Mouse (Mus musculus) hindbrain, embryonic 16.5 days (tissue): Measurements from ENCODE around the gene Adprhl2. TPM values are rescaled to one million over a fixed set of nuclear protein-coding genes. Genes with fewer than 3 reads are reported as not detected.
A peak's percentile ranks its signal among the peaks of the same experiment; 100 is the strongest.

Experiments used
- ATAC-seq: fragments of 200-750 bp; cut with Nextera tagmentation; 2 replicates; pipeline ENCODE4 v1.8.0; 2017; ENCODE audit warnings: moderate TSS enrichment, moderate library complexity
- H3K27ac ChIP-seq: fragments of 300-500 bp; sonication (generic); 2 replicates; pipeline ENCODE4 v1.5.1; 2014; ENCODE audit warnings: low read depth, mild to moderate bottlenecking, control low read depth, low read length, moderate library complexity
- H3K27me3 ChIP-seq: fragments of 300-500 bp; sonication (generic); replicated peaks from 2 replicates; pipeline ENCODE4 v1.6.1; 2014; ENCODE audit warnings: low read length; ENCODE audit not compliant: control insufficient read depth, insufficient read depth
- H3K36me3 ChIP-seq: fragments of 300-500 bp; sonication (generic); 2 replicates; pipeline ENCODE4 v1.6.1; 2014; ENCODE audit warnings: mild to moderate bottlenecking, low read length, moderate library complexity, mixed read lengths; ENCODE audit not compliant: control insufficient read depth, insufficient read depth
- H3K4me1 ChIP-seq: fragments of 300-500 bp; sonication (generic); 2 replicates; pipeline ENCODE4 v1.6.1; 2014; ENCODE audit warnings: low read depth, low read length; ENCODE audit not compliant: control insufficient read depth, insufficient read depth
- H3K4me2 ChIP-seq: fragments of 300-500 bp; sonication (generic); 2 replicates; pipeline ENCODE4 v1.6.1; 2014; ENCODE audit warnings: mild to moderate bottlenecking, low read length, control low read depth, moderate library complexity
- H3K4me3 ChIP-seq: fragments of 300-500 bp; sonication (generic); 2 replicates; pipeline ENCODE4 v1.5.1; 2014; ENCODE audit warnings: mild to moderate bottlenecking, low read length, control low read depth, moderate library complexity
- H3K9ac ChIP-seq: fragments of 300-500 bp; sonication (generic); 2 replicates; pipeline ENCODE4 v1.6.1; 2014; ENCODE audit warnings: low read depth, mild to moderate bottlenecking, control low read depth, low read length, moderate library complexity
- H3K9me3 ChIP-seq: fragments of 300-500 bp; sonication (generic); 2 replicates; pipeline ENCODE4 v1.6.1; 2014; ENCODE audit warnings: mild to moderate bottlenecking, low read length, moderate library complexity; ENCODE audit not compliant: control insufficient read depth
- WGBS: fragments of 180-500 bp; shearing (Covaris S2); extraction: QIAGEN DNeasy Blood & Tissue Kit; methylation state at CpG from one replicate; pipeline ENCODE4 v1.1.7; 2014; 5-methylcytosine and 5-hydroxymethylcytosine counted together
- polyA plus RNA-seq: library from polyadenylated mRNA; unstranded; fragments of >200 nt; fragmentation: Nextera tagmentation; extraction: Ambion mirVana; gene quantifications from 2 replicates; pipeline ENCODE4 v1.2.1, GENCODE M21; 2015

Adprhl2 gene
- polyA plus RNA-seq, 1 experiment from 2014 or later: 84.1 TPM

- Histone ChIP-seq H3K9me3 (peaks cover 4% of the 10 kb centered on the region; the same call in 1 of the 2 replicates), H3K4me2 (no peak overlapping the region), H3K4me3 (no peak overlapping the region), H3K27ac (no peak overlapping the region), H3K9ac (no peak overlapping the region), H3K36me3 (no peaks in the 10 kb centered on the region), H3K4me1 (peaks cover 4% of the 10 kb centered on the region), H3K27me3 (peaks cover 17% of the 10 kb centered on the region)
- WGBS: 71% methylated on average over 9 of the region's 9 CpGs
- no peak for ATAC-seq
Measured at GRCm38 (mm10) chr4:126281706-126282105, 39.8 kb downstream of the Adprhl2 start.

GRCm38 (mm10) chr4:126278961-126279360, 42.5 kb downstream of the Adprhl2 start:
- Histone ChIP-seq H3K36me3 (peaks cover 8% of the 10 kb centered on the region), H3K9me3 (no peaks in the 10 kb centered on the region), H3K4me3 (no peak overlapping the region), H3K9ac (no peak overlapping the region), H3K4me2 (no peak overlapping the region), H3K27me3 (peaks cover under 1% of the 10 kb centered on the region; the same call in 1 of the 2 replicates), H3K4me1 (no peaks in the 10 kb centered on the region; the same call in 1 of the 2 replicates), H3K27ac (no peak overlapping the region)
- 56% methylated on average over 9 of the region's 9 CpGs for WGBS
- no peak for ATAC-seq

- no peak for ATAC-seq
- H3K27ac ChIP-seq: no peak overlapping the region
Measured at GRCm38 (mm10) chr4:126278565-126278915, 43.0 kb downstream of the Adprhl2 start.

GRCm38 (mm10) chr4:126277906-126278564, 43.5 kb downstream of the Adprhl2 start:
- no peak overlapping the region for H3K9ac ChIP-seq
- no peak overlapping the region for H3K4me2 ChIP-seq
- no peaks in the 10 kb centered on the region for H3K9me3 ChIP-seq
- peak; percentile 75 for ATAC-seq
- WGBS: 9% methylated on average over 13 of the region's 13 CpGs
- H3K27me3 ChIP-seq: no peaks in the 10 kb centered on the region
- H3K36me3 ChIP-seq: peaks cover 13% of the 10 kb centered on the region
- no peak overlapping the region for H3K27ac ChIP-seq
- no peak overlapping the region for H3K4me3 ChIP-seq
- no peaks in the 10 kb centered on the region; the same call in 1 of the 2 replicates for H3K4me1 ChIP-seq

More at GRCm38 (mm10) chr4:126278565-126278915, 43.0 kb downstream of the Adprhl2 start:
- no peaks in the 10 kb centered on the region; the same call in 1 of the 2 replicates for H3K4me1 ChIP-seq
- no peak overlapping the region for H3K4me3 ChIP-seq
- H3K36me3 ChIP-seq: peaks cover 11% of the 10 kb centered on the region
- H3K9me3 ChIP-seq: no peaks in the 10 kb centered on the region
- no peak overlapping the region for H3K9ac ChIP-seq
- 45% methylated on average over 9 of the region's 9 CpGs for WGBS
- H3K4me2 ChIP-seq: no peak overlapping the region
- no peaks in the 10 kb centered on the region for H3K27me3 ChIP-seq

GRCm38 (mm10) chr4:126275681-126276131, 45.8 kb downstream of the Adprhl2 start:
- Histone ChIP-seq H3K4me3 (no peak overlapping the region), H3K27me3 (no peaks in the 10 kb centered on the region), H3K4me2 (no peak overlapping the region), H3K27ac (no peak overlapping the region), H3K36me3 (peaks cover 19% of the 10 kb centered on the region), H3K9ac (0 out of 2 replicates have a peak overlapping the region, but pooled peaks have one; percentile 23), H3K9me3 (no peaks in the 10 kb centered on the region), H3K4me1 (no peaks in the 10 kb centered on the region; the same call in 1 of the 2 replicates)
- ATAC-seq: no peak
- WGBS: 73% methylated on average over 13 of the region's 13 CpGs

- 68% methylated on average over 4 of the region's 4 CpGs for WGBS
- no peak overlapping the region for H3K4me3 ChIP-seq
Measured at GRCm38 (mm10) chr4:126275081-126275480, 46.4 kb downstream of the Adprhl2 start.

GRCm38 (mm10) chr4:126273753-126274152, 47.8 kb downstream of the Adprhl2 start:
- Histone ChIP-seq H3K27me3 (no peaks in the 10 kb centered on the region), H3K9me3 (no peaks in the 10 kb centered on the region), H3K4me1 (no peaks in the 10 kb centered on the region; the same call in 1 of the 2 replicates), H3K4me2 (no peak overlapping the region), H3K9ac (no peak overlapping the region), H3K27ac (no peak overlapping the region), H3K36me3 (peaks cover 19% of the 10 kb centered on the region), H3K4me3 (no peak overlapping the region)
- no peak for ATAC-seq
- 75% methylated on average over 13 of the region's 13 CpGs for WGBS

More at GRCm38 (mm10) chr4:126275081-126275480, 46.4 kb downstream of the Adprhl2 start:
- H3K27ac ChIP-seq: no peak overlapping the region
- ATAC-seq: no peak
- no peaks in the 10 kb centered on the region; the same call in 1 of the 2 replicates for H3K4me1 ChIP-seq
- H3K36me3 ChIP-seq: peaks cover 19% of the 10 kb centered on the region
- no peak overlapping the region for H3K9ac ChIP-seq
- H3K9me3 ChIP-seq: no peaks in the 10 kb centered on the region
- no peaks in the 10 kb centered on the region for H3K27me3 ChIP-seq
- no peak overlapping the region for H3K4me2 ChIP-seq

GRCm38 (mm10) chr4:126269292-126269691, 52.2 kb downstream of the Adprhl2 start:
- H3K9me3 ChIP-seq: no peaks in the 10 kb centered on the region
- H3K27ac ChIP-seq: no peak overlapping the region
- ATAC-seq: no peak
- no peak overlapping the region for H3K9ac ChIP-seq
- H3K4me2 ChIP-seq: no peak overlapping the region
- no peak overlapping the region for H3K4me3 ChIP-seq
- WGBS: 76% methylated on average over 3 of the region's 3 CpGs
- no peaks in the 10 kb centered on the region for H3K27me3 ChIP-seq
- H3K4me1 ChIP-seq: no peaks in the 10 kb centered on the region
- H3K36me3 ChIP-seq: peaks cover 13% of the 10 kb centered on the region
